Mouse (Mus musculus): Measurements from ENCODE around the gene Atrn.
"Not testable (repeated sequence)": the region's sequence is repeated elsewhere in the genome, so short reads cannot be mapped to it uniquely, and the experiment has no call there.

Gene Atrn

GRCm38 (mm10) chr2:130961851-130962250 is 55.6 kb downstream of the Atrn start:
- no peak for DNase-seq

GRCm38 (mm10) chr2:130965042-130965441 is 58.7 kb downstream of the Atrn start:
- DNase-seq: peak in 1 of 2 experiments; percentile 18

GRCm38 (mm10) chr2:130971030-130971429 is 64.7 kb downstream of the Atrn start:
- no peak for DNase-seq

- no peak for DNase-seq
These were observed 66.1 kb downstream of the Atrn start for GRCm38 (mm10) chr2:130972386-130972785.

GRCm38 (mm10) chr2:130974928-130975327 is 68.6 kb downstream of the Atrn start:
- no peak for DNase-seq

- DNase-seq: no peak
These were observed 71.3 kb downstream of the Atrn start for GRCm38 (mm10) chr2:130977589-130977988.

GRCm38 (mm10) chr2:130978058-130978847 is 72.0 kb downstream of the Atrn start:
- no peak for DNase-seq

- DNase-seq: no peak
These were observed 72.8 kb downstream of the Atrn start for GRCm38 (mm10) chr2:130979138-130979537.

- no peak for DNase-seq
These were observed 86.5 kb downstream of the Atrn start for GRCm38 (mm10) chr2:130992818-130993217.

- DNase-seq: no peak
These were observed 102.8 kb downstream of the Atrn start for GRCm38 (mm10) chr2:131009123-131009522.

GRCm38 (mm10) chr2:131010566-131010965 is 104.3 kb downstream of the Atrn start:
- no peak for DNase-seq

GRCm38 (mm10) chr2:131025230-131025629 is 118.9 kb downstream of the Atrn start:
- no peak for DNase-seq

- no peak for DNase-seq
These were observed 120.6 kb downstream of the Atrn start for GRCm38 (mm10) chr2:131026941-131027340.

- peak in 1 of 2 experiments; percentile 30 for DNase-seq
These were observed 123.0 kb downstream of the Atrn start for GRCm38 (mm10) chr2:131029065-131029935.

- DNase-seq: no peak
These were observed 124.3 kb downstream of the Atrn start for GRCm38 (mm10) chr2:131030561-131030960.

- DNase-seq: no peak
These were observed 124.7 kb downstream of the Atrn start for GRCm38 (mm10) chr2:131030998-131031397.

GRCm38 (mm10) chr2:131031406-131031805 is 125.1 kb downstream of the Atrn start:
- DNase-seq: not testable (repeated sequence)

GRCm38 (mm10) chr2:131036343-131036742 is 130.0 kb downstream of the Atrn start:
- no peak for DNase-seq

- DNase-seq: no peak
These were observed 130.5 kb downstream of the Atrn start for GRCm38 (mm10) chr2:131036757-131037156.

GRCm38 (mm10) chr2:131037226-131037990 is 131.1 kb downstream of the Atrn start:
- DNase-seq: peak; percentile 34 to 68

GRCm38 (mm10) chr2:131038197-131038596 is 131.9 kb downstream of the Atrn start:
- no peak for DNase-seq

GRCm38 (mm10) chr2:131038675-131039074 is 132.4 kb downstream of the Atrn start:
- DNase-seq: no peak

Data from lung, postnatal 4 days (tissue).